Mouse (Mus musculus): ENCODE measurements at regions not wholly inside any gene's neighbourhood (a gene's known extent, or its start where the extent isn't known, plus 50 kb on each side); places are given as distances from the start of the nearest gene placed in this dataset.

DNA sequence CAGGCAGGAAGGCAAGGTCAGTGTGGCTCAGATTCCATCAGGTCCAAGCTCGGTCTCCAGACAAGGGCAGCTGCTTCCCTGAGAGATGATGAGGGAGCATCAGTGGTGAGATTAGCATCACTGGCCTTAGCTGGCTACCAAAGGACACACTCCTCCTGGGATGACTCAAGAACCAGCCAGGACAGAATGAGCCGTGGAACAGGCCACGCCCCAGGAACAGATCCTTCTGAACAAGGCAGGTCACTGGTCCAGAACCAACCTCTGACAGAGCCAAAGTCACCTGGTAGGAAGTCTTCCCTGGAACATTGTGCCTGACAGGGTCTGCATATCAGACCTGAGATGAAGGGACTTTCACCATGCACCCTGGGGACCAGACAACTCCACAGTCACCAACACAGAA, 152.0 kb downstream of the Tomm20 start:
- Histone ChIP-seq H3K4me2 (no peak overlapping the region), H3K36me3 (no peaks in the 10 kb centered on the region), H3K9me3 (no peaks in the 10 kb centered on the region), H3K4me3 (no peak overlapping the region), H3K27ac (replicated peaks) (no peak overlapping the region), H3K9ac (no peak overlapping the region), H3K4me1 (replicated peaks) (0 out of 2 replicates have a peak, but pooled peaks cover 1% of the 10 kb centered on the region), H3K27me3 (no peaks in the 10 kb centered on the region)
- no peak for ATAC-seq (ENCODE audit: low FRiP score, low read depth)
- 90% methylated on average over 3 of the region's 3 CpGs for WGBS

DNA sequence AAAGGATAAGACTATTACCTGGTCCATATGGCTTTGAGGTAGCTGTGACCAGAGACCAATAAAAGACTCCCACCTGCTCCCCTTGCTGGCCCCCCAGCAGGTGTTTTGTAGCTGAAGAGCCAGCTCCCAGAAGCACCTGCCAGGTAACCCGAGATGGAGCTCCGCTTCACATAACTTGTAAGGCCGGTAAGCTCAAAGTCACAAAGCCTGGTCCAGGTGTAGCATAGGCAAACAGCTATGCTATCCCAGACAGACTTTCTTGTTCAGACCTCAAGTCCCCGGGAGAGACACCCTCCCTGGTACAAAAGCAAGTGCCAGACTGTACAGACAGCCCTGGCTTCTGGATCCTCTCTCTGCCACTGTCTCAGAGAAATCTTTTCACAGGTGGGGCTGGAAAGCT, 154.6 kb downstream of the Tomm20 start:
- WGBS = 86% methylated on average over 4 of the region's 4 CpGs
- no peak overlapping the region for H3K9ac ChIP-seq
- no peak overlapping the region for H3K4me3 ChIP-seq
- no peak for ATAC-seq (ENCODE audit: low FRiP score, low read depth)
- no peaks in the 10 kb centered on the region for H3K36me3 ChIP-seq
- H3K9me3 ChIP-seq = no peaks in the 10 kb centered on the region
- H3K27ac ChIP-seq (replicated peaks) = no peak overlapping the region
- no peak overlapping the region for H3K4me2 ChIP-seq
- H3K4me1 ChIP-seq (replicated peaks) = 0 out of 2 replicates have a peak, but pooled peaks cover 3% of the 10 kb centered on the region
- H3K27me3 ChIP-seq = no peaks in the 10 kb centered on the region

GRCm38 (mm10) chr8:126790214-126790613, 155.4 kb downstream of the Tomm20 start:
- no peak overlapping the region for H3K4me2 ChIP-seq
- 0 out of 2 replicates have a peak, but pooled peaks cover 3% of the 10 kb centered on the region for H3K4me1 ChIP-seq (replicated peaks)
- ATAC-seq (ENCODE audit: low FRiP score, low read depth) = no peak
- H3K27me3 ChIP-seq = no peaks in the 10 kb centered on the region
- no peak overlapping the region for H3K4me3 ChIP-seq
- no peaks in the 10 kb centered on the region for H3K36me3 ChIP-seq
- 92% methylated on average over 9 of the region's 9 CpGs for WGBS
- H3K9me3 ChIP-seq = no peaks in the 10 kb centered on the region
- no peak overlapping the region for H3K9ac ChIP-seq
- no peak overlapping the region for H3K27ac ChIP-seq (replicated peaks)

- H3K27me3 ChIP-seq = no peaks in the 10 kb centered on the region
- no peaks in the 10 kb centered on the region for H3K36me3 ChIP-seq
- H3K9me3 ChIP-seq = no peaks in the 10 kb centered on the region
- H3K9ac ChIP-seq = no peak overlapping the region
- H3K4me1 ChIP-seq (replicated peaks) = 0 out of 2 replicates have a peak, but pooled peaks cover 3% of the 10 kb centered on the region
- peak overlapping the region; percentile 45; the same call in 1 of the 2 replicates for H3K27ac ChIP-seq (replicated peaks)
- H3K4me2 ChIP-seq = no peak overlapping the region
- ATAC-seq (ENCODE audit: low FRiP score, low read depth) = no peak
- H3K4me3 ChIP-seq = no peak overlapping the region
- 70% methylated on average over 4 of the region's 4 CpGs for WGBS
Measured at GRCm38 (mm10) chr8:126789076-126789475, 156.6 kb downstream of the Tomm20 start.

GRCm38 (mm10) chr8:126788669-126789068, 157.0 kb downstream of the Tomm20 start:
- H3K4me1 ChIP-seq (replicated peaks) = 0 out of 2 replicates have a peak, but pooled peaks cover 3% of the 10 kb centered on the region
- no peaks in the 10 kb centered on the region for H3K9me3 ChIP-seq
- H3K4me2 ChIP-seq = no peak overlapping the region
- no peak overlapping the region for H3K9ac ChIP-seq
- no peak for ATAC-seq (ENCODE audit: low FRiP score, low read depth)
- WGBS = 54% methylated on average over 4 of the region's 4 CpGs
- H3K27me3 ChIP-seq = no peaks in the 10 kb centered on the region
- H3K27ac ChIP-seq (replicated peaks) = 0 out of 2 replicates have a peak overlapping the region, but pooled peaks have one; percentile 45
- H3K4me3 ChIP-seq = no peak overlapping the region
- no peaks in the 10 kb centered on the region for H3K36me3 ChIP-seq

DNA sequence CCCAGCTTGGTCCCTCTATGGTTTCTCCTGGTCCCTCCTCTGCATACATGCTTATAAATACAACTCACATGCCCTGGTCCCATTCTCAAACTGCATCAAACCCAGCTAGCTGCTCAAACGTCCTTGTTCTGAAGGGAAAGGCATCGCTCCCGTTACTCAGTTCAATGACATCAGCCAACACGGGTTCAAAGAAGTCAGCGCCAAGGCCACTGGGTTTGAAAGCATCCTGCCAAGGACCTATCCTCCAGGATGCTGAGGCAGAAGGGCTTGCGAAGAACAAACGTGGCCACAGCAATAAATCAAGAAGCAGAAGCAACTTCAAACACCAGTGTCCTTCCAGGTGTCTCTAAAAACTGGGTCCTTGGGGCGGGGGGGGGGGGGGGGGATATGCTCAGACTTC, 158.2 kb downstream of the Tomm20 start:
- WGBS = 87% methylated on average over 7 of the region's 8 CpGs
- H3K4me3 ChIP-seq = no peak overlapping the region
- no peak for ATAC-seq (ENCODE audit: low FRiP score, low read depth)

DNA sequence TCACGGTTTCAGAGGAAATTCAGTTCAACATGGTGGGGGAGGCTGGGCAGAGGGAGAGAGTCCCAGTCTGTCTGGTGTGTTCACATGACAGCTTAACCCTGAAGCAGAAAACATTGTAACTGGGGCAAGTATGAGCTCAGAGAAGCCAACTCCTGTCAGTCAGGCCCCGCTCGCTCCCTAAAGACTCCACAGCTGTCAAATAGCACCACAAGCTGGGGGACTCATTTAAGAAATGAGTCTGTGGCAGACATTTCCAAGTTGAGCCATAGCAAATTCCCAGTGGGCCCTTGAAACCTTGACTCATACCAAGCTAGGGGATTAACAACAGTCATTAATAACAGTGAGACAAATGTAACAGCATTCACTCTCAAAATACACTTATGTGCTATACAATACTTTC, 160.4 kb downstream of the Tomm20 start:
- H3K9me3 ChIP-seq = no peaks in the 10 kb centered on the region
- 78% methylated on average over 3 of the region's 3 CpGs for WGBS
- ATAC-seq (ENCODE audit: low FRiP score, low read depth) = no peak

More for the DNA sequence above, 158.2 kb downstream of the Tomm20 start:
- Histone ChIP-seq H3K9me3 (no peaks in the 10 kb centered on the region), H3K27me3 (no peaks in the 10 kb centered on the region), H3K4me1 (replicated peaks) (0 out of 2 replicates have a peak, but pooled peaks cover 3% of the 10 kb centered on the region), H3K4me2 (no peak overlapping the region), H3K27ac (replicated peaks) (no peak overlapping the region), H3K9ac (no peak overlapping the region), H3K36me3 (no peaks in the 10 kb centered on the region)

GRCm38 (mm10) chr8:126784604-126785003, 161.0 kb downstream of the Tomm20 start:
- H3K9ac ChIP-seq = no peak overlapping the region
- ATAC-seq (ENCODE audit: low FRiP score, low read depth) = no peak
- H3K27ac ChIP-seq (replicated peaks) = no peak overlapping the region
- no peaks in the 10 kb centered on the region for H3K27me3 ChIP-seq
- WGBS = 85% methylated on average over 4 of the region's 4 CpGs
- H3K36me3 ChIP-seq = no peaks in the 10 kb centered on the region
- no peak overlapping the region for H3K4me2 ChIP-seq
- H3K4me1 ChIP-seq (replicated peaks) = 0 out of 2 replicates have a peak, but pooled peaks cover 3% of the 10 kb centered on the region
- H3K9me3 ChIP-seq = no peaks in the 10 kb centered on the region
- no peak overlapping the region for H3K4me3 ChIP-seq

More for the DNA sequence above, 160.4 kb downstream of the Tomm20 start:
- Histone ChIP-seq H3K27ac (replicated peaks) (no peak overlapping the region), H3K4me2 (no peak overlapping the region), H3K4me3 (no peak overlapping the region), H3K27me3 (no peaks in the 10 kb centered on the region), H3K36me3 (no peaks in the 10 kb centered on the region), H3K9ac (no peak overlapping the region), H3K4me1 (replicated peaks) (0 out of 2 replicates have a peak, but pooled peaks cover 3% of the 10 kb centered on the region)

DNA sequence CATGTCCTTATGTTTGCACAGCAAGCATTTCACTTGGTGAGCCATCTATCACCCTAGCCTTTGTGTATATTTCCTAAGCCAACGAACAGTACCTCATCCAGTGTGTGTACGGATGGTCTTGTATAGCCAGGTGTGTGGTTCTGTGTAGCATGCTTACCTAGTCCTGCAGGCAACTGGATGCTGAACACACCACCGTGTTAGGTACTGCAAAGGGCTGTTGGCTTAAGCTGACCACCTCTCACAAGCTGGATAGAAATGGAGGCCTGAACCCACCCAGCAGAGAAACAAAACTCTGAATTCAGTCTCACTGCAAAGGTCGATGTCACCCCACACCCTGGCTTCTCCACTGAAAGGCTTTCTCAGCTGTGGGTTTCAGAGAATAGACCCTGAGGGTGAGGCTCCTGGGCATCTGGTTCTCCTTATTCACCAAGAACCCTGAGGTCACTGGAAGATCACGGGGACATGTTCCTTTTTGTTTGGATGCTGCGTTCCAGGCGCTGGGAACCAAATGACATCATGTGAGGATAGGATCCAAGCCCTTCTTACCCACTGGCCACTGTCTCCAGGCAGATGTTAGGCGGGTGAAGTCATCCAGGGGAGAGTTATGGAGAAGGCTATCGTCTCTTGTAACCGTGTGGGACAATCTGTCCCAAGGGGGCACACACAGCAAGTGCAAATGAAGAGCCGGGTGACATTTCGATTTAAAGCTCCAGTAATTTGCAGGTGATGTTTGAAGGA, 161.8 kb downstream of the Tomm20 start:
- no peak for ATAC-seq (ENCODE audit: low FRiP score, low read depth)
- no peak overlapping the region for H3K9ac ChIP-seq
- WGBS = 78% methylated on average over 12 of the region's 12 CpGs
- no peaks in the 10 kb centered on the region for H3K9me3 ChIP-seq
- H3K4me3 ChIP-seq = no peak overlapping the region
- no peak overlapping the region for H3K27ac ChIP-seq (replicated peaks)
- H3K27me3 ChIP-seq = no peaks in the 10 kb centered on the region
- no peak overlapping the region for H3K4me2 ChIP-seq
- H3K4me1 ChIP-seq (replicated peaks) = 0 out of 2 replicates have a peak, but pooled peaks cover 3% of the 10 kb centered on the region
- H3K36me3 ChIP-seq = no peaks in the 10 kb centered on the region

- H3K27me3 ChIP-seq = no peaks in the 10 kb centered on the region
- no peak overlapping the region for H3K4me3 ChIP-seq
- H3K9me3 ChIP-seq = no peaks in the 10 kb centered on the region
Measured at GRCm38 (mm10) chr8:126778673-126779072, 167.0 kb downstream of the Tomm20 start.

GRCm38 (mm10) chr8:126778131-126778530, 167.5 kb downstream of the Tomm20 start:
- Histone ChIP-seq H3K4me3 (no peak overlapping the region), H3K4me1 (replicated peaks) (no peaks in the 10 kb centered on the region), H3K27ac (replicated peaks) (no peak overlapping the region), H3K27me3 (no peaks in the 10 kb centered on the region), H3K4me2 (no peak overlapping the region), H3K9ac (no peak overlapping the region), H3K36me3 (no peaks in the 10 kb centered on the region), H3K9me3 (no peaks in the 10 kb centered on the region)
- WGBS = 97% methylated on average over 7 of the region's 7 CpGs
- ATAC-seq (ENCODE audit: low FRiP score, low read depth) = no peak

More at GRCm38 (mm10) chr8:126778673-126779072, 167.0 kb downstream of the Tomm20 start:
- Histone ChIP-seq H3K4me2 (no peak overlapping the region), H3K27ac (replicated peaks) (no peak overlapping the region), H3K9ac (no peak overlapping the region), H3K36me3 (no peaks in the 10 kb centered on the region), H3K4me1 (replicated peaks) (no peaks in the 10 kb centered on the region)
- no peak for ATAC-seq (ENCODE audit: low FRiP score, low read depth)
- WGBS = 90% methylated on average over 7 of the region's 7 CpGs

DNA sequence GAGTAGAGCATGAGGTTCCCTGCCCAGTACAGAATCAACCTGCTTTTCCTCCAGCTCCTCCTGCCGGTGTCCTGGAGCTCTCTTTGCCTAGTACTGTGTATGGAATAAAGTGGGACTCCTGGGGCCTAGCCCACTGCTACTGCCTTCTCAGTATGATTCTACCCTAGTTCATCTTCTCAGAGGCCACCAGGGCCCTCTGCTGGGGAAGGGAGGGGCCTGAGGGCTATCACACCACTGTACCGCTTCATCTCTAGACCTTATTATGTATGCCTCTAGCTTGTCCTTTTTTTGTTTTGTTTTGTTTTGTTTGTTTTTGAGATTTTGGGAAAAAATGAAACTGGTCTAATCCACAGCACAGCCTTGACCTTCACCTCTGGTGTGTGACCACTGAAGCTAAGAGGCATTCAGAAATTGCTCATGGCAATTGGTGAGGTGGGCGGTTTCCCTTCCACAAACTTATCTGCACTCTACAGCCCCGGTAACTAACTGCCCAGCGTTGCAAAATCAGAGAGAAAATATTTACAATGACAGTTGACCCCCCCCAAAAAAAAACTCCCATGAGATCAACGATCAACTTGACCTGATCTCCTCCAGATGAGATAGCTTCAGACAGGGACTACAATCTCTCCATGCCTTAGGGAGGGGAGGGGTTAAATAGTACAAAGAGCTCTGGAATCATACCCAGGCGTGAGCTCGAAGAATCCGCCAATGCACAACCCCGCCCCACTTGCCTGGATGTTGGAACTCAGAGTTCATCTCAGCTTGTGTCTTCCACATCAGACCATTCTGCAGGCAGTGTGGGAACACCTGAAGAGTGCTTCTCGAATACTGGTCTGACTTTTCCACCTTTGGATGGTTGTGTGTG, 168.8 kb downstream of the Tomm20 start:
- H3K4me1 ChIP-seq (replicated peaks) = no peaks in the 10 kb centered on the region
- no peak overlapping the region for H3K27ac ChIP-seq (replicated peaks)
- H3K27me3 ChIP-seq = no peaks in the 10 kb centered on the region
- H3K9me3 ChIP-seq = no peaks in the 10 kb centered on the region
- H3K4me3 ChIP-seq = no peak overlapping the region
- WGBS = 91% methylated on average over 11 of the region's 11 CpGs
- H3K36me3 ChIP-seq = no peaks in the 10 kb centered on the region
- no peak for ATAC-seq (ENCODE audit: low FRiP score, low read depth)
- no peak overlapping the region for H3K4me2 ChIP-seq
- no peak overlapping the region for H3K9ac ChIP-seq

Measured in hindbrain, embryonic 15.5 days (tissue).